Mouse (Mus musculus) embryonic facial prominence, embryonic 12.5 days (tissue): Measurements from ENCODE around the gene Lsp1. TPM values are rescaled to one million over a fixed set of nuclear protein-coding genes. Genes with fewer than 3 reads are reported as not detected.
A peak's percentile ranks its signal among the peaks of the same experiment; 100 is the strongest.

Source experiments
- ATAC-seq: fragments of 200-750 bp; cut with Nextera tagmentation; 2 replicates; pipeline ENCODE4 v1.8.0; 2017; ENCODE audit not compliant: insufficient number of reproducible peaks, insufficient read depth, low FRiP score, low TSS enrichment
- H3K27ac ChIP-seq: fragments of 300-500 bp; sonication (generic); 2 replicates; pipeline ENCODE4 v1.5.1; 2016; ENCODE audit warnings: mild to moderate bottlenecking
- H3K27me3 ChIP-seq: fragments of 300-500 bp; sonication (generic); 2 replicates; pipeline ENCODE4 v1.6.1; 2016; ENCODE audit warnings: mild to moderate bottlenecking, moderate library complexity
- H3K36me3 ChIP-seq: fragments of 300-500 bp; sonication (generic); 2 replicates; pipeline ENCODE4 v1.6.1; 2016; ENCODE audit warnings: mild to moderate bottlenecking
- H3K4me1 ChIP-seq: fragments of 300-500 bp; sonication (generic); 2 replicates; pipeline ENCODE4 v1.6.1; 2016
- H3K4me2 ChIP-seq: fragments of 300-500 bp; sonication (generic); replicated peaks from 2 replicates; pipeline ENCODE4 v1.6.1; 2016; ENCODE audit warnings: mild to moderate bottlenecking, moderate library complexity
- H3K4me3 ChIP-seq: fragments of 300-500 bp; sonication (generic); 2 replicates; pipeline ENCODE4 v1.5.1; 2016; ENCODE audit warnings: mild to moderate bottlenecking
- H3K9ac ChIP-seq: fragments of 300-500 bp; sonication (generic); 2 replicates; pipeline ENCODE4 v1.6.1; 2016; ENCODE audit warnings: mild to moderate bottlenecking, moderate library complexity
- H3K9me3 ChIP-seq: fragments of 300-500 bp; sonication (generic); 2 replicates; pipeline ENCODE4 v1.6.1; 2016; ENCODE audit warnings: mild to moderate bottlenecking, moderate library complexity
- WGBS: fragments of 180-500 bp; shearing (Covaris S2); methylation state at CpG from one replicate; pipeline ENCODE4 v1.1.7; 2016; 5-methylcytosine and 5-hydroxymethylcytosine counted together
- polyA plus RNA-seq: library from polyadenylated mRNA; unstranded; fragments of >200 nt; fragmentation: Nextera tagmentation; extraction: Ambion mirVana; gene quantifications from 2 replicates; pipeline ENCODE4 v1.2.1, GENCODE M21; 2016

Lsp1 gene
- polyA plus RNA-seq, 1 experiment from 2014 or later = 24.5 TPM

DNA sequence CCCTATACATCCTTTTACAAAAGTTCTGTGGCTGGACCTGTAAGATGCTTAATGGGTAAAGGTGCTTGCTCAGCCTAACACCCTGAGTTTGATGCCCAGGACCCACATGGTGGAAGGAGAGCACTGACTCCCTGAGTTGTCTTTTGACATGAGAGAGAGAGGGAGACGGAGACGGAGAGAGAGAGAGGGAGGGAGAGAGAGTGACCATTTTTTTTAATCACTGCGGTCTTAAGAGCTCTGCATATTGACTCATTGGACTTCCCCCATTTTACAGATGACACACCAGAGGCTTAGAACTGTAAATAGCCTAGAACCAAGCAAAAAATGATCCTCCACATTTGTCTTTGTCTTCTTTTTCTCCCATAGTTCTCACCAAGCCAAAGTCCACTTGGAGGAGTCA is 27.4 kb downstream of the Lsp1 start:
- Histone ChIP-seq H3K9me3 (no peaks in the 10 kb centered on the region), H3K36me3 (peaks cover 24% of the 10 kb centered on the region), H3K4me2 (no peak overlapping the region), H3K27me3 (no peaks in the 10 kb centered on the region), H3K4me1 (peaks cover 48% of the 10 kb centered on the region), H3K27ac (peak overlapping the region; percentile 96), H3K9ac (no peak overlapping the region; the same call in 1 of the 2 replicates), H3K4me3 (no peak overlapping the region)
- WGBS = 77% methylated on average over 3 of the region's 3 CpGs
- ATAC-seq = no peak

DNA sequence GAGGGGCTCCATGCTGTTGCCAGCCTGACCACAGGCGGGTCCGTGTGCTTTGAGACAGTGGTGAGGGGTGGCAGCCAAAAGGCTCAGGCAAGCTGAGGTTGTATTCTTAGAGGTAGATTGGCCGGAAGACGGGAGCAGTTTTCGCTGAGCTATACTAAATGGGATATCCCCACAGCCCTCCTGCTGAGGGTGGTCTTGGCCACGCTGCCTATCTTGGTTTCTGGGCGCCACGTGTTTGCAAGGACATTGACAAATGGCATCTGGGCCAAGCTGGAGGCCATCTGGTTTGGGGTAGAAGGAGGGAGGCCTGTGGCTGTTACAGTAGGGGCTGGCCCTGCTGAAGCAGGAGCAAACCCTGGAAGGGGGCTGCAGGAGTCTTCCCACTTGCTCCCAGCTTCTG is 32.9 kb downstream of the Lsp1 start:
- H3K9ac ChIP-seq = no peak overlapping the region
- H3K27me3 ChIP-seq = no peaks in the 10 kb centered on the region
- peaks cover 18% of the 10 kb centered on the region; the same call in 1 of the 2 replicates for H3K36me3 ChIP-seq
- no peak overlapping the region for H3K4me3 ChIP-seq
- no peaks in the 10 kb centered on the region for H3K9me3 ChIP-seq
- no peak; the same call in 1 of the 2 replicates for ATAC-seq
- 76% methylated on average over 8 of the region's 8 CpGs for WGBS
- H3K4me2 ChIP-seq = no peak overlapping the region
- peaks cover 2% of the 10 kb centered on the region; the same call in 1 of the 2 replicates for H3K4me1 ChIP-seq
- H3K27ac ChIP-seq = 0 out of 2 replicates have a peak overlapping the region, but pooled peaks have one; percentile 17

DNA sequence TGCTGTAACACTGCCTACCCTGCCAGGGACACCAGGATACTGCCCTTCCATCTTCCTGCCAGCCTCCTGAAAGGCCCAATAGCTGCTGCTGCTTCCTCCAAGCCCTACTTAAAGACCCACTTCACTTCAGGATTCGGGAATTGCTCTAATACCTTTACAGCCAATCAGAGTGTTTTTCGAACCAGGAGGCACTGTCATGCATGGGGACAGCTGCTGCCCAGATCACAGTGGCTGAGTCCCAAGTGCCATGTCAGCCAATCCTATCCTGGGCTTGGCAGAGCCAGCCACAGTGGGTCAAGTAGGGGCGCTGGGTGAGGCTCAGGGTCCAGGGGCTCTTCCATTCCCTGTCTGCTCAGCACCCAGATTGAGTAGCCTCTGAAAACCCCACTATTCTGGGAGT is 35.5 kb downstream of the Lsp1 start:
- 83% methylated on average over 3 of the region's 3 CpGs for WGBS

DNA sequence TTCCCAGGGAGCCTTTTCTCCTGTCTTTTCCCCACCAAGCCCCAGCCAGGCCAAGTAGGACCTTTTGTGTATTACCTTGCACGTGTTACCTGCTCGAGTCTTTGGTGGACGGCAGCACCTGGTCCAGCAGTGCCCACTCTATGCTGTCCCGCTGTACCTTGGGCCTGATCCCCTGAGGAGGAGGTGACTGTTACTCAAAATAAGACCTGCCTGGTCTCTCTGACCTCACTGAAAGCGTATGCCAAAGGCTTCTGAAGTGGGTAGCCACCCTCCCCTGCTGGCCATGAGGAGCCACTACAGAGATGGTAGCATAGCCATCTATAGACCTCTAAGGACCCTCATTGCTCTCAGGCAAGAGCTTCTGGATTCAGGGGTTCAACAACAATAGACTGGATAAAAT is 36.2 kb downstream of the Lsp1 start:
- Histone ChIP-seq H3K4me3 (no peak overlapping the region), H3K27me3 (no peaks in the 10 kb centered on the region), H3K36me3 (0 out of 2 replicates have a peak, but pooled peaks cover 5% of the 10 kb centered on the region), H3K9me3 (no peaks in the 10 kb centered on the region), H3K4me1 (no peaks in the 10 kb centered on the region), H3K9ac (no peak overlapping the region), H3K4me2 (no peak overlapping the region), H3K27ac (no peak overlapping the region)
- ATAC-seq = no peak
- 85% methylated on average over 5 of the region's 5 CpGs for WGBS

More for the DNA sequence above, 35.5 kb downstream of the Lsp1 start:
- no peak for ATAC-seq
- H3K9me3 ChIP-seq = no peaks in the 10 kb centered on the region
- no peaks in the 10 kb centered on the region for H3K4me1 ChIP-seq
- no peak overlapping the region for H3K4me2 ChIP-seq
- no peak overlapping the region for H3K9ac ChIP-seq
- H3K36me3 ChIP-seq = 0 out of 2 replicates have a peak, but pooled peaks cover 6% of the 10 kb centered on the region
- H3K4me3 ChIP-seq = no peak overlapping the region
- no peak overlapping the region for H3K27ac ChIP-seq
- H3K27me3 ChIP-seq = no peaks in the 10 kb centered on the region

DNA sequence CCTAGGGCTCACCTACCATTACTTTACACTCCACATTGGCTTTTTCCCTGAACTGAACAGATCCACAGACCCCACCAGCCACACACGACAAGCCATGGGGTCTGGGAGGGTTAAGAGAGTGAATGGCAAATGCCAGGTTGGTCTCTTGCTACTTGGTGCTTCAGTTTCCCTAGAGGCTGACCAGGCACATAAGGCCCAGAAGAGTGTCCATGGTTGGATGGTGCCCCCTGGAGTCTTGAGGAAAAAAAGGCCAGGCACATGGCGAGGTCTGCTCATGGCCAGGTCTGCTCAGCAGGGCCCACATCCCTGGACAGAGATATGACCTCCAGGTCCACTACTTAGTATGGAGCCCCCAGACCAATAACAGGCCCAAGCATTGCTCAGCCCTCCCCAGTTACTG is 37.2 kb downstream of the Lsp1 start:
- Histone ChIP-seq H3K27ac (no peak overlapping the region), H3K27me3 (no peaks in the 10 kb centered on the region), H3K4me2 (no peak overlapping the region), H3K9ac (no peak overlapping the region), H3K36me3 (0 out of 2 replicates have a peak, but pooled peaks cover 3% of the 10 kb centered on the region), H3K4me1 (no peaks in the 10 kb centered on the region), H3K4me3 (no peak overlapping the region), H3K9me3 (no peaks in the 10 kb centered on the region)
- 95% methylated on average over 2 of the region's 2 CpGs for WGBS
- no peak for ATAC-seq

DNA sequence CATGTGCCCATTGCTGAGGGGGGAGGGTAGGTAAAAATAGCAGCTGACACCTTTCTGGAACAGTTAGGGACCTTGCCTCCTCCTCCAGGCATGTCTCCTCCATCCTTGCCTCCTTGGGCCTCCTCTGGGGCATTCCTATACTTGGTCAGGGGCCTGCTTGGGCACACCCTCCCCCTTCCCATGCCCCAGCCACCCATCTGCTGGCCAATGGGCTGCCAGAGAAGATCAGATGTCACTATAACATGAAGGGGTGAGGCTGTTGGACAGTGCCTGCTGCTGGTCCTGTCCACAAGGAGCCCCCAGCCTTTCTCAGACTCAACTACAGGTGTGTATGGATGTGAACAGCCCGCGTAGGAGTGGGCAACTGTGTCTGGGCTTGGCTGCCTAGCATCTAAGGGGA is 38.0 kb downstream of the Lsp1 start, which contains the start of gene Tnnt3:
Gene Tnnt3 (plus strand): TSS at position 262 of the 400 bp plus-strand sequence.
- Histone ChIP-seq H3K27ac (no peak within 1 kb of the TSS), H3K9ac (no peak within 1 kb of the TSS), H3K4me1 (no peaks in the 10 kb centered on the region), H3K9me3 (no peaks in the 10 kb centered on the region), H3K36me3 (0 out of 2 replicates have a peak, but pooled peaks cover 3% of the 10 kb centered on the region), H3K4me2 (no peak within 1 kb of the TSS), H3K27me3 (no peaks in the 10 kb centered on the region), H3K4me3 (no peak within 1 kb of the TSS)
- WGBS = 82% methylated on average over 2 of the region's 2 CpGs
- no peak for ATAC-seq

DNA sequence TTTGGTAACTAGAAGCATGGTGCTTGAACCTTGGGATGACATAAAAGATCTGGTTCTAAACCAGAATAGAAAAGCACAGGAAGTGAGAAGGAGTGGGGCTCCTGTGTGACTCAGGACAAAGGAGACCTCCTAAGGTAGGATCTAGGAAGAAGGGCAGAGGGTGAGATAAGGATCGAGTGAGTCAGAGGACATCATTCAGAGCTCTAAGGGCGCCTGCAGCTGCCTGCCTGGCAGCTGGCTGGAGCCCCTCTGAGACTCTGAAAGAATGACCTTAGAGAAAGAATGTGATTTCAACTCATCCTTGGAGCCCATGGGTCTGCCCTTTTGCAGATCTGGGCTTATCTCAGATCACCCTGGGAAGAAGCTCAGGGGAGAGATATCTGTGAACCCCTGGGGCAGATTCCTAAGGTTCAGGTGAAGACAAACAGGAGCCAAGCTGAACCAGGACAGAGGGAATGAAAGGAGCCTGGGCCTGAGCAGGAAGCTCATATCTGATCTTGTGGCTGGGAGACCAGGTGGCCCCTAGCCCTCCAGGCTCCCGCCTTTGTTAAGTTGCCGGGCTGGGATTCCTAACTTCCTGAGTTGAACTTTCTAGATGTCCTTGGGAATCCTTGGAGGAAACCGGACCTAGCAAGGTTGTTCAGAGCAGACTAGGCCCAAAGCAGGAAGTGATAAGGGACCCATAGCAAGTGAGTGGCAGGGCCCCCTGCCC is 38.6 kb downstream of the Lsp1 start:
- no peak for ATAC-seq
- no peak overlapping the region for H3K9ac ChIP-seq
- 50% methylated on average over 5 of the region's 5 CpGs for WGBS

DNA sequence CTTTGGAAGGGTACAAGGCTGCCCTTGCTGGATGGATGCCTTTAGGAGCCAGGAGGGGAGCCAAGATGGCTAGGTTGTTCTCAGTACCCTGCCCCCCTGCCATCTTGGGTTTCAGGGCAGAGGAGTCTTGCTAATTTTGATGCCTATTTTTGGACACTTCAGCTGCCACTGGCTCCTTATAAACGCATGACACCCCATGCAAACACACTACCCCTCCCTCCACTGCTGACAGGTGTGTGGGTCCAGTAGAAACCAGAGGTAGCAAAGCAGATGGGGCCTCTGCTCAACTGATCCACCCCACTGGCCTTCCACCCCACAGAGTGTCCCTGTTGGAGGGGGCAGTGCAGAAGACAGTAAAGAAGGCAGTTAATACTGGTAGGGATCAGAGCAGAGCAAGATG is 39.4 kb downstream of the Lsp1 start:
- Histone ChIP-seq H3K27me3 (no peaks in the 10 kb centered on the region), H3K4me1 (no peaks in the 10 kb centered on the region), H3K9me3 (no peaks in the 10 kb centered on the region), H3K9ac (no peak overlapping the region), H3K27ac (no peak overlapping the region), H3K36me3 (no peaks in the 10 kb centered on the region), H3K4me2 (no peak overlapping the region), H3K4me3 (no peak overlapping the region)
- ATAC-seq = no peak
- 91% methylated on average over 1 of the region's 1 CpGs for WGBS

More for the DNA sequence above, 38.6 kb downstream of the Lsp1 start:
- Histone ChIP-seq H3K4me3 (no peak overlapping the region), H3K4me1 (no peaks in the 10 kb centered on the region), H3K36me3 (0 out of 2 replicates have a peak, but pooled peaks cover 2% of the 10 kb centered on the region), H3K27me3 (no peaks in the 10 kb centered on the region), H3K4me2 (no peak overlapping the region), H3K27ac (no peak overlapping the region), H3K9me3 (no peaks in the 10 kb centered on the region)

DNA sequence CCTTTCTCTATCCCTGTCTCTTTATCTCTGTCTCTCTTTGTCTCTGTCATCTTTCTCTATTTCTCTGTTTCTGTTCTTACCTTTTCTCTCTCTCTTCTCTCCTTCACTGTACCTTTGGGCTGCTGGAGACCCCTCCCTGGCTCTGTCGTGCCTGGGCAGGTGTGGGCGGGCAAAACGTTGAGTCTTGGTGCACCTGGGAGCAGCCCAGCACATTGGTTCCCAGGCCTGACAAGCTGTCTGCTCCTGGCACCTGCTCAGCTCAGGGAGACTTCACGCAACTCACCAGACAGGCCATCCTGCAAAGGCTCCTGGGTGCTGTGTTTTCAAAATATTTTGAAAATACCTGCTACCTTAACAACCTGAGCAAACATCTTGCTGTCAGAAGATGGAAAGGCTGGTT is 42.6 kb downstream of the Lsp1 start:
- no peak for ATAC-seq
- no peak overlapping the region for H3K27ac ChIP-seq
- H3K4me3 ChIP-seq = no peak overlapping the region
- 79% methylated on average over 4 of the region's 4 CpGs for WGBS
- H3K36me3 ChIP-seq = no peaks in the 10 kb centered on the region
- no peak overlapping the region for H3K4me2 ChIP-seq
- H3K9me3 ChIP-seq = no peaks in the 10 kb centered on the region
- no peak overlapping the region for H3K9ac ChIP-seq
- peaks cover 30% of the 10 kb centered on the region for H3K4me1 ChIP-seq
- H3K27me3 ChIP-seq = no peaks in the 10 kb centered on the region

DNA sequence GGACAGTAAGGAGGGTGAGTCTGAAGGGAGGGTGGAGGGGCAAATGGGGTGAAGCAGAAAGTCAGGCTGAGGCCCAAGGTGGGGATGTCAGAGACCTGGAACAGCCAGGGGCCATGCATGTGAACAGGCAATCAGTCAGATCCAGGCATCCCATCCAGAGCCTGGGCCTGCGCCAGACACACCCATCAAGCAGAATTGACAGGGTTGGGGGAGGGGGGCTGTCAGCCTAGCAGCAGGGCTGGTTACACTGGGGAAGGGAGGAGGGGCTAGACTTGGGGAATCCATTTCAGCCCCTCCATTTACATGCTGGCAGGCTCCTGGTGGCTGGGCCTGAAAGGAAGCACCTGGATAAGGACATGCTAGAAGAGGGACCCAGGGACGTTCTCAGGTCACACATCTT is 45.3 kb downstream of the Lsp1 start:
- H3K27ac ChIP-seq = peak overlapping the region; percentile 73
- no peaks in the 10 kb centered on the region for H3K36me3 ChIP-seq
- H3K9me3 ChIP-seq = no peaks in the 10 kb centered on the region
- H3K4me2 ChIP-seq = no peak overlapping the region
- peaks cover 45% of the 10 kb centered on the region for H3K4me1 ChIP-seq
- peak; percentile 45 for ATAC-seq
- WGBS = 18% methylated on average over 2 of the region's 2 CpGs
- H3K4me3 ChIP-seq = no peak overlapping the region
- no peaks in the 10 kb centered on the region for H3K27me3 ChIP-seq
- peak overlapping the region; percentile 12; the same call in 1 of the 2 replicates for H3K9ac ChIP-seq

DNA sequence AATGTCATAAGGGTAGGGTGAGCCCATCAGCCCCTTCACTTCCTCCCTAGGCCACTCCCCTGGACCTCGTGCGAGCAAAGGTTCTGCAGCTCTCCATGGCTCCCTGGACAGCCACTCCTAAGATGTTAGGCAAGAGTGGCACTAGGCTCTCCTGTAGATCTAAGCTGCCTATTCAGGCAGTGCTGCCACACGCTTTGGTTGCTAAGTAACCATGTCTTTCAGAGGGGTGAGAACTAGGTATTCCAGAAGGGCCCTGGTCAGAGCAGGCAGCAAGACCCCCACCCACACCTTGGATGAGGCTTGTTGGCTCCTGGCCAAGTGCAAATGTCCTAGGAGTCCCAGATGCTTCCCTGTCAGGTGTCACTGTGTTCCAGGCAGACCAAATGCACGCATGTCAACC is 45.9 kb downstream of the Lsp1 start:
- H3K9ac ChIP-seq = peak overlapping the region; percentile 12; the same call in 1 of the 2 replicates
- H3K4me1 ChIP-seq = peaks cover 47% of the 10 kb centered on the region
- H3K27me3 ChIP-seq = no peaks in the 10 kb centered on the region
- WGBS = 37% methylated on average over 4 of the region's 4 CpGs
- ATAC-seq = 0 out of 2 replicates have a peak, but pooled peaks have one; percentile 5
- H3K4me3 ChIP-seq = no peak overlapping the region
- peak overlapping the region; percentile 73 for H3K27ac ChIP-seq
- no peak overlapping the region for H3K4me2 ChIP-seq
- H3K9me3 ChIP-seq = no peaks in the 10 kb centered on the region
- no peaks in the 10 kb centered on the region for H3K36me3 ChIP-seq

DNA sequence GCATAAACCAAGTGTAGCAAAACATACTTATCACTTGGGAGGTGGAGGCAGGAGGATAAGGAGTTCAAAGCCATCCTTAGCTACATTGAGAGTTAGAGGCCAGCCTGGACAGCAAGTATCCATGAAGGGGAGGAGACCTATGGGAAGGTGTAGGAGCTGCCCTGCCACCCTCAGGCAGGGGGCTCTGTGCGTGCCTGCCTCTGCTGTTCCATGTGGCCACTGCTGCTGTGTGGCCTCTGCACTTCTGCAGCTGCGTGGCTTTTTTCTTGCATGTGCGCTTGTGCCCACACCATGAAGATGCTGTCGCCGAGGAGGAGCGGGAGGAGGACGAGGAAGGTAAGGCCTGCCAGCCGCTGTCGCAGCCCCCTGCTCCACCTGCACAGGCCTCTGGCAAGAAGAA is 46.8 kb downstream of the Lsp1 start:
- Histone ChIP-seq H3K36me3 (no peaks in the 10 kb centered on the region), H3K4me3 (no peak overlapping the region), H3K4me2 (no peak overlapping the region), H3K4me1 (peaks cover 47% of the 10 kb centered on the region), H3K9ac (no peak overlapping the region), H3K27ac (no peak overlapping the region), H3K27me3 (no peaks in the 10 kb centered on the region), H3K9me3 (no peaks in the 10 kb centered on the region)
- no peak for ATAC-seq
- WGBS = 91% methylated on average over 9 of the region's 9 CpGs
